Mouse (Mus musculus): ENCODE measurements around the gene Hnrnpa3. TPM values are rescaled to one million over a fixed set of nuclear protein-coding genes. Genes with fewer than 3 reads are reported as not detected.
"Not testable (repeated sequence)": the region's sequence is repeated elsewhere in the genome, so short reads cannot be mapped to it uniquely, and the experiment has no call there.

Hnrnpa3 gene
- total RNA-seq, 2 experiments from 2014 or later = 319 to 330 TPM

DNA sequence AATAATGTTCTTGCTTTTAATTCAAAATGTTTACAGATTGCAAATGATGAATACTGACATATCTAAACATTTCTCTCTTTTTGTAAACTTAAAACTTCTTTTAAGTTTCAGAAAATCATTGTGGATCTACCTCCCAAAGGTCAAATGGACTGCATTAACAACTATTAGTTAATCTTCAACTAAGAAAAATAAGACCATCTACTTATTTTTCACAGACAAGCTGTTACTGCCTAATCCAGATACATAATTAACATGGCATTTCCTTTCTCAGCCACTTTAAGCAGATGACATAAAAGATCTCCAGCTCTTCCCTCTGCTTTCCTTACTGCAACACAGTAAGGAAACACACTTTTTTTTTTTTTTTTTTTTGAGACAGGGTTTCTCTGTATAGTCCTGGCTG, 21.7 kb upstream of the Hnrnpa3 start:
- DNase-seq = no peak

DNA sequence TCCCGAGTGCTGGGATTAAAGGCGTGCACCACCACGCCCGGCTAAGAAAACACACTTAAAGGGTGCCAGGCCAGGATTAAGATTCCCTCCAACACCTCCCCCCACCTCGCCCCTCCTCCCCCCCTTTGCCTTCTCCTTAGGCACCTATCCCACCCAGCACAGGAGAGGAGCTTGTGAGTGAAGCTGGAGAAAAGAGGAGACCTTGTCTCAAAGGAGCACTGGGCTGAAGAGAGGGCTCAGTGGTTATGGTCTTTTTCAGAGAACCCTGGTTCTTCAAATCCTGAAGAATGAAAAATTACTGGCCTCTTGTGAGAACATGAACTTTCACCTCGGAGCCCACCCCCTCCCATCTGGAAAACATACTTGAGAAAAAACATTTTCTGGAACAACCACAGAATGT, 21.2 kb upstream of the Hnrnpa3 start:
- DNase-seq = not testable (repeated sequence)

DNA sequence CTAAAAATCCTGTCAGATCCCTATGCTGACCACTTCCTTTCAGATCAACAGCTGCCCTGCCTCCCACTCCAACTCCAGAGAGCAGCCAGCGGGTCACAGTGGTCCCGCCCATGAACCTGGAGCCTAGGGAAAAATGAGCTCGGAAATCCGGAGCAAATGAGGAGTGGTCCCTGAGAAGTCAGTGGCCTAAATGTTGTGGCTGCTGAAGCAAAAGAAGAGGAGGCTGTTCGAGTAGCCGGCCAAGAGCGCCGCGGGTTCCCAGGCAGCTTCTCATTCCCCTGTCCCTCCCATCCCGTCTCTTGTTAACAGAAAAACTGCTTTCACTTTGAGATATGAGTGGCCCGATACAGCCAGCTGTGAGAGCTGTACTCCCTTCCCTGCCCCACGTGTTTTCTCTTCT, 19.5 kb upstream of the Hnrnpa3 start:
- DNase-seq = not testable (repeated sequence)

DNA sequence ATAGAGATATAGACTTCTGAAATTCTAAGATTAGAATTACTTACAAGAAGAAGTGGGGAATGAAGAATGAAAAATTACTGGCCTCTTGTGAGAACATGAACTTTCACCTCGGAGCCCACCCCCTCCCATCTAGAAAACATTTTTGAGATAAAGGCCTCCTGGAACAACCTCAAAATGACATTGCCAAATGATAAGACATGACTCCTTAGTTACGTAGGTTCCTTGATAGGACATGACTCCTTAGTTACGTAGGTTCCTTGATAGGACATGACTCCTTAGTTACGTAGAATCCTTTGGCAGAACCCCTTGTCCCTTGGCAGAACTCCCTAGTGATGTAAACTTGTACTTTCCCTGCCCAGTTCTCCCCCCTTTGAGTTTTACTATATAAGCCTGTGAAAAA, 16.7 kb upstream of the Hnrnpa3 start:
- not testable (repeated sequence) for DNase-seq

GRCm38 (mm10) chr2:75642795-75643550, 16.1 kb upstream of the Hnrnpa3 start:
- no peak for DNase-seq

- no peak for DNase-seq
These were observed 15.1 kb upstream of the Hnrnpa3 start for GRCm38 (mm10) chr2:75643950-75644349.

DNA sequence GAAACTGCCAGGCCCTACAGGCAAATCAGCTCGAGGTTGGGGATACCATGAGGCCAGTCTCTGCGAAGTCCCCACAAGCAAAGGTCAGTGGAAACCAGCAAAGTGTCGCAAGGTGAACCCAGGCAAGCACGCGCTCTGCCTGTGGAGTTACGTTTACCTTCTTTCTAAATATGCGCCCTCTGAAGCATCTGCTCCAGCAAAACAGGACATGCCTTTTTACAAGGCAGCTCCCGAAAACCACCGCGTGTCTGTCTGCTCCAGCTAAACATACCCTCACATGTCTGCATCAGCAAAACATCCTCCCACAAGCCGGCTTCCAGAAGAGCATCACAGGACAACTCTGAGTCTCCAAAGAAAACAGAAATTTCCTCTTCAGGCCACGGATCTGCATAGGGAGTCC, 13.8 kb upstream of the Hnrnpa3 start:
- no peak for DNase-seq

DNA sequence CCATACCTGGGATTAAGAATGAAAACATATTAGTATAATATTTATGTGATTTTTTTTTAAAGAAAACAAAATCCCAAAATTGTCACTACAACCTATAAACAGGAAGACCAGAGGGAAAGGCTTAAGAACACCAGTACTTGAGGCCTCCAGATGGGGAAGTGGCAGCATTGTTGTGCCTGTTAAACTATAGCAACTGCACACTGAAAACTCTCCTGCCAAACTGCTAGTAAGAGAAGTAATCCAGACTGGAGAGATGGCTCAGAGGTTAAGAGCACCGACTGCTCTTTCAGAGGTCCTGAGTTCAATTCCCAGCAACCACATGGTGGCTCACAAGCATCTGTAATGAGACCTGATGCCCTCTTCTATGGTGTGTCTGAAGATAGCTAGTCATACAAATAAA, 8.6 kb upstream of the Hnrnpa3 start:
- no peak for DNase-seq

DNA sequence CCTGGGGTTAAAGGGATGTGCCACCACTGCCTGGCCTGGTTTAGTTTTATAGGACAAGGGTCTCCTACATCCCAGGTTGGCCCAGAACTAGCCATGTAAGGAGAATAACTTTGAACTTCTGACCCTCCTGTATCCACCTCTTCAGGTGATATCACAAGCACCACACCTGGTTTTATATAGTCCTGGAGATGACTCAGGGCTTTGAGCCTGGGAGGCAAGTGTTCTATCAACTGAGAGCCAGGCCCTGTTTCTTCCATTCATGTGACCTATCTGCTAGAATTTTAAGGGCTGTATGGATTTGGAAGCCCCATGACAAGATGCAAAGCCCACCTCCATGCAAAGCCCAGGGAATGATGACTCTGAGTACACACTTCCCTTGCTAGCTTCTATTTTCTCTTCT, 5.9 kb upstream of the Hnrnpa3 start:
- DNase-seq = no peak

DNA sequence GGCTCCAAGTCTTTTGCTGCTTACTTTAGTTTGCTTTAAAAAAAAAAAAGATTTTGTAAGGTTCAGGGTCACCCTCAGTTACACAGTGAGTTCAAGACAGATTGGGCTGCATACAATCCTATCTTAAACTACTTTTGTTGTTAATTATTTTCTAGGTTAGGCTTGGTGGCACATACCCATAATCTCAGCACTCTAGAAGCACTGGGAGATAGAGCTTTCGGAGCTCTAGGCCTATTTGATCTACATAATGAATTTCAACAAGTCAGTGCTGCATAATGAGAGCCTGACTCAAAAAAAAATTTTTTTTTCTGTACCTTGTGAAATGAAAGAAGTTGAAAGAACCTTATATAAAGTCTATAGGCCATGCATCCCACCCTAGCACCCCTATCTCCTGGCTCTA, 4.4 kb upstream of the Hnrnpa3 start:
- no peak for DNase-seq

DNA sequence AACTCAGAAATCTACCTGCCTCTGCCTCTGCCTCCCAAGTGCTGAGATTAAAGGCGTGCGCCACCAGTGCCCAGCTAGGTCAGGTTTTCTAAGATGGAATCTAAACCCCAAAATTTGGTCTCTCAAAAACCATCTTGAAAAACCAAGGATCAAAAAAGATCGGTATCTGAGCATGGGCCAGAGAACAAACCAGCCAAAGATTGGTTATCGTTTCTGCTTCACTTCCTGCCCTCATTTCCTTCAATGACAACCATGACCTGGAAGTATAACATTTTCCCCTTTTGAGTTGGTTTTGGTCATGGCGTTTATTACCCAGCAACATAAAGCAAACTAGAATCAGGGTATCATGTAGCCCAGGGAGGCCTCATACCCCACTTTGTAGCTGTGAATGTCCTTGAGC, 2.1 kb upstream of the Hnrnpa3 start:
- DNase-seq = no peak

GRCm38 (mm10) chr2:75657907-75658691, 962 bp upstream of the Hnrnpa3 start:
- DNase-seq = no peak

GRCm38 (mm10) chr2:75659629-75659960, 534 bp downstream of the Hnrnpa3 start:
- DNase-seq = peak; percentile 88 to 92

- DNase-seq = no peak
These were observed 1.3 kb downstream of the Hnrnpa3 start for GRCm38 (mm10) chr2:75660255-75660948.

- DNase-seq = no peak
These were observed 2.0 kb downstream of the Hnrnpa3 start for GRCm38 (mm10) chr2:75661106-75661505.

GRCm38 (mm10) chr2:75669491-75670445, 10.7 kb downstream of the Hnrnpa3 start:
- no peak for DNase-seq

- DNase-seq = no peak
These were observed 11.6 kb downstream of the Hnrnpa3 start for GRCm38 (mm10) chr2:75670446-75671336.

GRCm38 (mm10) chr2:75671337-75671660, 12.2 kb downstream of the Hnrnpa3 start:
- DNase-seq = no peak

GRCm38 (mm10) chr2:75672561-75672960, 13.5 kb downstream of the Hnrnpa3 start:
- no peak for DNase-seq

GRCm38 (mm10) chr2:75676567-75676966, 17.5 kb downstream of the Hnrnpa3 start:
- no peak for DNase-seq

- DNase-seq = no peak
These were observed 20.9 kb downstream of the Hnrnpa3 start for GRCm38 (mm10) chr2:75679947-75680346.
